Mouse (Mus musculus) MEL (cell line): ENCODE measurements around the gene Hist2h2aa1. TPM values are rescaled to one million over a fixed set of nuclear protein-coding genes. Genes with fewer than 3 reads are reported as not detected.
"Not testable (repeated sequence)": the region's sequence is repeated elsewhere in the genome, so short reads cannot be mapped to it uniquely, and the experiment has no call there.

ENCODE experiments used
- DNase-seq: peaks from one replicate; pipeline ENCODE4 v3.0.0; 2011; ENCODE audit warnings: low read depth, low spot score
- H3K27ac ChIP-seq: 2 replicates; pipeline ENCODE4 v1.5.1; 2012; ENCODE audit warnings: low read depth, mild to moderate bottlenecking, control low read depth, low read length, moderate library complexity; ENCODE audit not compliant: control insufficient read depth
- H3K27me3 ChIP-seq, 2 experiments: fragments of 150-350 bp in 1 of 2; sonication (generic) in 1 of 2; 2 replicates each; pipeline ENCODE4 v1.6.1; 2012; ENCODE audit warnings: low read length in 2 of 2, mild to moderate bottlenecking in 2 of 2, improper control_type of control experiment in 1 of 2, moderate library complexity in 1 of 2; ENCODE audit not compliant: insufficient read depth in 2 of 2, control insufficient read depth in 1 of 2
- H3K36me3 ChIP-seq, 2 experiments: 2 replicates each; pipeline ENCODE4 v1.6.1; 2012 to 2014; ENCODE audit warnings: low read length in 2 of 2, improper control_type of control experiment in 1 of 2, inconsistent platforms in 1 of 2, mild to moderate bottlenecking in 1 of 2; ENCODE audit not compliant: insufficient read depth in 2 of 2, control insufficient read depth in 1 of 2
- H3K4me1 ChIP-seq, 2 experiments: fragments of 150-350 bp in 1 of 2; sonication (generic) in 1 of 2; 2 replicates each; pipeline ENCODE4 v1.6.1; 2012; ENCODE audit warnings: low read length in 2 of 2, improper control_type of control experiment in 1 of 2, mild to moderate bottlenecking in 1 of 2; ENCODE audit not compliant: insufficient read depth in 2 of 2, control insufficient read depth in 1 of 2
- H3K4me3 ChIP-seq, 2 experiments: fragments of 150-350 bp in 1 of 2; sonication (generic) in 1 of 2; 2 replicates each; pipeline ENCODE4 v1.5.1; 2012; ENCODE audit warnings: low read depth in 2 of 2, low read length in 2 of 2, mild to moderate bottlenecking in 2 of 2, moderate library complexity in 2 of 2, control low read depth in 1 of 2, improper control_type of control experiment in 1 of 2; ENCODE audit not compliant: control insufficient read depth in 1 of 2, insufficient read depth in 1 of 2
- H3K79me2 ChIP-seq: 2 replicates; pipeline ENCODE4 v1.6.1; 2012; ENCODE audit warnings: mild to moderate bottlenecking, low read length, moderate library complexity; ENCODE audit not compliant: control insufficient read depth, poor library complexity, insufficient read depth
- H3K9ac ChIP-seq: 2 replicates; pipeline ENCODE4 v1.6.1; 2012; ENCODE audit warnings: low read depth, mild to moderate bottlenecking, control low read depth, low read length, moderate library complexity; ENCODE audit not compliant: control insufficient read depth, poor library complexity, severe bottlenecking
- H3K9me3 ChIP-seq: fragments of 150-350 bp; sonication (generic); replicated peaks from 2 replicates; pipeline ENCODE4 v1.6.1; 2012; ENCODE audit warnings: mild to moderate bottlenecking, low read length, improper control_type of control experiment, moderate library complexity; ENCODE audit not compliant: insufficient read depth
- CHD1 ChIP-seq: IDR thresholded peaks from 2 replicates; pipeline ENCODE4 v1.6.1; 2012; ENCODE audit warnings: low read depth, mild to moderate bottlenecking, inconsistent platforms, low read length, improper control_type of control experiment
- CHD2 ChIP-seq: IDR thresholded peaks from 2 replicates; pipeline ENCODE4 v1.6.1; 2011; ENCODE audit warnings: low read length, improper control_type of control experiment
- CTCF ChIP-seq, 3 experiments: IDR thresholded peaks in 2 of 3; conservative IDR thresholded peaks in 1 of 3; 2 replicates each; pipeline ENCODE4 v1.5.1; 2011 to 2012; ENCODE audit warnings: low read length in 3 of 3, low read depth in 2 of 3, mild to moderate bottlenecking in 2 of 3, improper control_type of control experiment in 1 of 3, inconsistent platforms in 1 of 3, mixed read lengths in 1 of 3, moderate library complexity in 1 of 3; ENCODE audit not compliant: control insufficient read depth in 1 of 3, insufficient read depth in 1 of 3, poor library complexity in 1 of 3, severe bottlenecking in 1 of 3
- ELF1 ChIP-seq: IDR thresholded peaks from 2 replicates; pipeline ENCODE4 v1.6.1; 2014; ENCODE audit warnings: low read depth, mild to moderate bottlenecking, inconsistent platforms, low read length, improper control_type of control experiment, moderate library complexity
- EP300 ChIP-seq, 2 experiments: IDR thresholded peaks; 2 replicates each; pipeline ENCODE4 v1.6.1; 2011; ENCODE audit warnings: improper control_type of control experiment in 2 of 2, low read length in 2 of 2, low read depth in 1 of 2, mild to moderate bottlenecking in 1 of 2
- ETS1 ChIP-seq: IDR thresholded peaks from 2 replicates; pipeline ENCODE4 v1.6.1; 2012; ENCODE audit warnings: low read depth, mild to moderate bottlenecking, inconsistent platforms, low read length, improper control_type of control experiment, moderate library complexity
- GABPA ChIP-seq: IDR thresholded peaks from 2 replicates; pipeline ENCODE4 v1.6.1; 2012; ENCODE audit warnings: low read depth, mild to moderate bottlenecking, inconsistent platforms, low read length, improper control_type of control experiment, moderate library complexity
- JUND ChIP-seq: IDR thresholded peaks from 2 replicates; pipeline ENCODE4 v1.6.1; 2011; ENCODE audit warnings: low read depth, mild to moderate bottlenecking, improper control_type of control experiment, low read length
- MAZ ChIP-seq: IDR thresholded peaks from 2 replicates; pipeline ENCODE4 v1.6.1; 2012; ENCODE audit warnings: low read depth, mild to moderate bottlenecking, inconsistent platforms, low read length, improper control_type of control experiment
- NELFE ChIP-seq: IDR thresholded peaks from 2 replicates; pipeline ENCODE4 v1.6.1; 2011; ENCODE audit warnings: low read depth, low read length, improper control_type of control experiment
- POLR2AphosphoS2 ChIP-seq: IDR thresholded peaks from 2 replicates; pipeline ENCODE4 v1.6.1; 2011; ENCODE audit warnings: low read length, improper control_type of control experiment
- POLR2AphosphoS5 ChIP-seq: IDR thresholded peaks from 2 replicates; pipeline ENCODE4 v1.6.1; 2012; ENCODE audit warnings: low read depth, borderline replicate concordance, mild to moderate bottlenecking, inconsistent platforms, low read length, moderate library complexity, mixed read lengths
- RAD21 ChIP-seq: IDR thresholded peaks from 2 replicates; pipeline ENCODE4 v1.6.1; 2011; ENCODE audit warnings: mild to moderate bottlenecking, low read depth, low read length, improper control_type of control experiment
- RCOR1 ChIP-seq: IDR thresholded peaks from 2 replicates; pipeline ENCODE4 v1.6.1; 2012; ENCODE audit warnings: low read depth, mild to moderate bottlenecking, inconsistent platforms, low read length, improper control_type of control experiment
- SMC3 ChIP-seq: IDR thresholded peaks from 2 replicates; pipeline ENCODE4 v1.6.1; 2011; ENCODE audit warnings: low read depth, low read length, improper control_type of control experiment
- TAL1 ChIP-seq: IDR thresholded peaks from 2 replicates; pipeline ENCODE4 v1.6.1; 2012; ENCODE audit warnings: mild to moderate bottlenecking, inconsistent platforms, low read length, moderate library complexity, mixed read lengths
- USF2 ChIP-seq, 2 experiments: IDR thresholded peaks; 2 replicates each; pipeline ENCODE4 v1.6.1; 2011 to 2012; ENCODE audit warnings: improper control_type of control experiment in 2 of 2, low read length in 2 of 2, borderline replicate concordance in 1 of 2, inconsistent platforms in 1 of 2, low read depth in 1 of 2, mild to moderate bottlenecking in 1 of 2; ENCODE audit not compliant: insufficient read depth in 1 of 2
- ZC3H11A ChIP-seq: IDR thresholded peaks from 2 replicates; pipeline ENCODE4 v1.6.1; 2012; ENCODE audit warnings: low read depth, mild to moderate bottlenecking, inconsistent platforms, low read length, improper control_type of control experiment
- ZKSCAN1 ChIP-seq: IDR thresholded peaks from 2 replicates; pipeline ENCODE4 v1.6.1; 2012; ENCODE audit warnings: low read depth, mild to moderate bottlenecking, inconsistent platforms, low read length, improper control_type of control experiment, moderate library complexity
- polyA plus RNA-seq, 2 experiments: library from polyadenylated mRNA; stranded (reverse) in 1 of 2; unstranded in 1 of 2; fragments of >175 nt in 1 of 2; fragments of >200 nt in 1 of 2; gene quantifications; 2 replicates each; pipeline versions ENCODE4 v1.2.1 to v1.2.4; 2012; ENCODE audit warnings: low replicate concordance in 2 of 2, low read depth in 1 of 2; ENCODE audit not compliant: insufficient read length in 2 of 2, insufficient read depth in 1 of 2, missing spikeins in 1 of 2
- total RNA-seq: library from RNA; depleted of rRNA; stranded (reverse); fragments of 300-350 nt; gene quantifications from 2 replicates; pipeline ENCODE4 v1.2.3, GENCODE M21; 2012

The Hist2h2aa1 gene
- total and polyA plus RNA-seq, 3 experiments: 1.5 to 3,456 TPM; not detected in 1

DNA sequence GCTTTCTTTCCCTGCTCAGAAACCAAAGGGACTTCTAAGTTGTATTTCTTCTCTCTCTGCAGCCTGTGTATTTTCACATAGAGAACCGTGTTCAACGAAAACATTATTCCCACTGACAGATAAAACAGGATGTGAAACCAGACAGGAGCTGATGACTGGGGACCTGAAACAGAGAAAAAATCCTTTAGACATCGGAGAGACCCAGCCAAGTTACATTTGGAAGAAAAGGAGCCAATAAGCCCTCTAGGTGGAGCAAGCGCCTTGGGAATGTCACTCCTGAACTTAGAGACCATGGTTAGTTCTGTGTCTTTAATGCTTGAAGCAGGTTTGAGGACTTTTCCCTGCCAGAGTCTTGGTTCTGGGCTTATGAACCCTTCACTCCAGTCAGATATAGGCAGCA is 39.2 kb downstream of the Hist2h2aa1 start:
- Histone ChIP-seq H3K79me2 (no peaks in the 10 kb centered on the region), H3K27me3 (no peaks in the 10 kb centered on the region), H3K4me1 (no peaks in the 10 kb centered on the region), H3K9ac (no peak overlapping the region), H3K9me3 (no peaks in the 10 kb centered on the region), H3K27ac (no peak overlapping the region), H3K4me3 (no peak overlapping the region), H3K36me3 (no peaks in the 10 kb centered on the region)
- TF ChIP-seq POLR2AphosphoS5: no peak
- peak; percentile 75 for TF ChIP-seq RAD21
- TF ChIP-seq CHD1: no peak
- TF ChIP-seq ELF1: no peak
- no peak for TF ChIP-seq JUND
- TF ChIP-seq ZC3H11A: peak; percentile 49
- TF ChIP-seq RCOR1: no peak
- TF ChIP-seq MAZ: no peak
- no peak for TF ChIP-seq CHD2
- TF ChIP-seq POLR2AphosphoS2: no peak
- TF ChIP-seq USF2 (IDR thresholded peaks at IDR 0.05; ENCODE audit: borderline replicate concordance in 1 of 2, insufficient read depth in 1 of 2, low read depth in 1 of 2, low read length in 2 of 2): no peak
- TF ChIP-seq ETS1: no peak
- TF ChIP-seq NELFE: no peak
- TF ChIP-seq GABPA: no peak
- TF ChIP-seq TAL1: no peak
- TF ChIP-seq SMC3: peak; percentile 46
- TF ChIP-seq CTCF (IDR thresholded peaks at IDR 0.05 in 2 of 3, conservative IDR thresholded peaks at IDR 0.05 in 1 of 3; ENCODE audit: control insufficient read depth in 1 of 3, insufficient read depth in 1 of 3, low read depth in 2 of 3, low read length in 3 of 3, poor library complexity in 1 of 3, severe bottlenecking in 1 of 3): peak; percentile 25 to 67 (median 42); a peak in 5 of 6 replicates
- no peak for TF ChIP-seq ZKSCAN1
- DNase-seq: peak; percentile 53

- H3K4me1 ChIP-seq, H3K79me2 ChIP-seq, H3K36me3 ChIP-seq, H3K27me3 ChIP-seq, H3K9ac ChIP-seq, H3K4me3 ChIP-seq, H3K9me3 ChIP-seq, H3K27ac ChIP-seq: not testable (repeated sequence)
- TF ChIP-seq CTCF (IDR thresholded peaks at IDR 0.05 in 2 of 3, conservative IDR thresholded peaks at IDR 0.05 in 1 of 3; ENCODE audit: control insufficient read depth in 1 of 3, insufficient read depth in 1 of 3, low read depth in 2 of 3, low read length in 3 of 3, poor library complexity in 1 of 3, severe bottlenecking in 1 of 3) (peak; percentile 46 to 94 (median 91); a peak in 5 of 6 replicates), EP300 (IDR thresholded peaks at IDR 0.05; ENCODE audit: low read depth in 1 of 2, low read length in 2 of 2) (peak in 1 of 2 experiments; percentile 53; a peak in 1 of 4 replicates)
- peak; percentile 43 for DNase-seq
Measured at GRCm38 (mm10) chr3:96287334-96287733, 42.0 kb downstream of the Hist2h2aa1 start.
